Mouse (Mus musculus) hindbrain, embryonic 10.5 days (tissue): ENCODE data around the gene Atp6v1f. TPM values are rescaled to one million over a fixed set of nuclear protein-coding genes. Genes with fewer than 3 reads are reported as not detected.
A peak's percentile ranks its signal among the peaks of the same experiment; 100 is the strongest.

ENCODE experiments used
- DNase-seq: peaks from one replicate; pipeline ENCODE4 v3.0.0-alpha.2; 2017; ENCODE audit warnings: low spot score
- H3K27ac ChIP-seq: fragments of 300-500 bp; sonication (generic); 2 replicates; pipeline ENCODE4 v1.5.1; 2016; ENCODE audit warnings: mild to moderate bottlenecking, moderate library complexity
- H3K27me3 ChIP-seq: fragments of 300-500 bp; sonication (generic); 2 replicates; pipeline ENCODE4 v1.6.1; 2016; ENCODE audit warnings: mild to moderate bottlenecking; ENCODE audit not compliant: poor library complexity, insufficient read depth, severe bottlenecking
- H3K36me3 ChIP-seq: fragments of 300-500 bp; sonication (generic); 2 replicates; pipeline ENCODE4 v1.6.1; 2016; ENCODE audit warnings: mild to moderate bottlenecking, moderate library complexity
- H3K4me1 ChIP-seq: fragments of 300-500 bp; sonication (generic); replicated peaks from 2 replicates; pipeline ENCODE4 v1.6.1; 2016; ENCODE audit warnings: mild to moderate bottlenecking
- H3K4me3 ChIP-seq: fragments of 300-500 bp; sonication (generic); 2 replicates; pipeline ENCODE4 v1.5.1; 2016; ENCODE audit warnings: mild to moderate bottlenecking, moderate library complexity
- H3K9me3 ChIP-seq: fragments of 300-500 bp; sonication (generic); 2 replicates; pipeline ENCODE4 v1.6.1; 2016; ENCODE audit warnings: mild to moderate bottlenecking, moderate library complexity
- WGBS: fragments of 180-500 bp; shearing (Covaris S2); methylation state at CpG from one replicate; pipeline ENCODE4 v1.1.7; 2016; 5-methylcytosine and 5-hydroxymethylcytosine counted together
- polyA plus RNA-seq: library from polyadenylated mRNA; unstranded; fragments of >200 nt; fragmentation: Nextera tagmentation; extraction: Ambion mirVana; gene quantifications from 2 replicates; pipeline ENCODE4 v1.2.1, GENCODE M21; 2016

Gene Atp6v1f
- polyA plus RNA-seq, result 226 and 252 TPM in 2 replicates

DNA sequence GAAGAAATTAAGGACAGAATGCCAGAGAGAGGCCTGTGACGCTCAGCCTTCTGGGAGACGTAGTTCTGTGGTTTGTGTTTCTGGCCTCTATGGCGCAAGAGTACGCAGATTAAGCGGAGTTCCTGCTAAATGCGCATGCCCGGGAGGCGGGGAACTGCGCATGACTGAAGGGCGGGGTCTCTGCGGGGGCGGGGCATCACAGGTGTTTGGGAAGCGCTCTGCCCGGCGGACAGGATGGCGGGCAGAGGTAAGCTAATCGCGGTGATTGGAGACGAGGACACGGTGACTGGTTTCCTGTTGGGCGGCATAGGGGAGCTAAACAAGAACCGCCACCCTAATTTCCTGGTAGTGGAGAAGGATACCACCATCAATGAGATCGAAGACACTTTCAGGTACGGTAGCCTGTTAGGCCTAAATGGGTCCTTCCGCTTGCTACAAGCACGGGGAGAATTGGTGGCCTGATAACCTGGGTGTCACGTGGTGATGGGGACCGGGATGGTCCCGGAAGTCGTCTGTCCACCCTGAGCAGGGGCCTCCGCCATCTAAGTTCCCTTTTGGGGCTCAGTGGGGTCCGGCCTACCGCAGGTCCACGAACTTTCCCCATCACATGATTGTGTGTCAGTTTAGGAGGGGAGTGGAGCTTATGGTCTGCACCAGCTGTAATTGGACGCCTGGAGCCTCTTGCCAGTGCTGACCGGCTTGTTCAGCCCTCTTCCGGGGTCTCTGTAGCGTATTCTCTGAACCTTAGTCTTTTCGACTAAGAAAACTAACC, at the start of gene Atp6v1f:
Gene Atp6v1f, plus strand, starts transcription at position 136 of the 772 bp plus-strand sequence.
- peak; percentile 94 for DNase-seq

DNA sequence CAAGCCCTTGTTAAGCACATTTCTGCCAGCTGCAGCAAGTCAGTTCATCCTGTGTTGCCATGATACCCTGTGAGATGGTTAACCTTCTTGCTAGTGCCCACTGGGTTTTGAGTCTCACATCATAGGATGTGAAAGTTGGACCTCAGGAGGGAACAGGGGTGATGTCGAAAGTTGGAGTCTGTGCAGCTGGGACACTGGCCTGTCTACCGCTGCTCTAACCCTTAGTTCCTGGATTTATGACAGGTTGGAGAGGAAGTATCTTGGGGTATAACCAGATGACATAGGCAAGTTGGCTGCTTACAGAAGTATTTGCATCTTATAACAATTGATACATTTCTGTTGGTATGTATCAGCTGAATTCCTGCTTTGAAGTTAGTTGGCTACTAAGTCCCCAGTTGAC, 46.9 kb upstream of the Atp6v1f start:
- H3K4me1 ChIP-seq, result no peaks in the 10 kb centered on the region
- no peak overlapping the region for H3K4me3 ChIP-seq
- H3K36me3 ChIP-seq, result peaks cover 12% of the 10 kb centered on the region; the same call in 1 of the 2 replicates
- H3K27me3 ChIP-seq, result no peaks in the 10 kb centered on the region
- 93% methylated on average over 2 of the region's 2 CpGs for WGBS
- H3K27ac ChIP-seq, result no peak overlapping the region
- DNase-seq, result no peak
- H3K9me3 ChIP-seq, result no peaks in the 10 kb centered on the region

More for the DNA sequence above, at the start of gene Atp6v1f:
- no peaks in the 10 kb centered on the region for H3K27me3 ChIP-seq
- H3K4me3 ChIP-seq, result peak within 1 kb of the TSS; percentile 76
- H3K9me3 ChIP-seq, result no peaks in the 10 kb centered on the region
- H3K27ac ChIP-seq, result peak within 1 kb of the TSS; percentile 86
- H3K36me3 ChIP-seq, result peaks cover 24% of the 10 kb centered on the region
- peaks cover 13% of the 10 kb centered on the region for H3K4me1 ChIP-seq
- under 1% methylated on average over 39 of the region's 39 CpGs for WGBS

- Histone ChIP-seq H3K4me1 (no peaks in the 10 kb centered on the region), H3K9me3 (no peaks in the 10 kb centered on the region), H3K27me3 (peaks cover 7% of the 10 kb centered on the region; the same call in 1 of the 2 replicates), H3K36me3 (no peaks in the 10 kb centered on the region), H3K27ac (no peak overlapping the region), H3K4me3 (no peak overlapping the region)
- WGBS, result 88% methylated on average over 8 of the region's 8 CpGs
- DNase-seq, result no peak
These were observed 42.4 kb upstream of the Atp6v1f start for GRCm38 (mm10) chr6:29425118-29425517.

DNA sequence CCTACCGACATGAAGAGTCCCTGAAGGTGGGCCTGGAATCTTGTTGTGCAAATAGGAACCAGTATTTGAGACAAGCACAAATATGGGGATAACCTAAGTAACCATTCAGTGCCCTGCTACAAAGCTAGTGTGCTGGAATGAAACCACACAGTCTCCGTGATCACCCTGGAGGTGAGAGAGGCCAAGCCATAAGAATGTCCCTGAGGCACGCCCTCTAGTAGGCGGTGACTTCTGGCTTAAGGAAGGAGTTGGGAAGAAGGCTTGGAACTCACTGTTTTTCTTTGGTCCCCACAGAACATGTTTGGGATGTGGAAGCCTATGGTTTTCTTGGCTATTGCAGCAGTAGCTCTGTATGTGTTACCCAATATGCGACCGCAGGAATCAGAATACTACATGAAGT, 41.2 kb upstream of the Atp6v1f start:
- Histone ChIP-seq H3K36me3 (no peaks in the 10 kb centered on the region), H3K27me3 (peaks cover 19% of the 10 kb centered on the region), H3K4me3 (no peak overlapping the region), H3K9me3 (no peaks in the 10 kb centered on the region), H3K4me1 (peaks cover 6% of the 10 kb centered on the region; the same call in 1 of the 2 replicates), H3K27ac (no peak overlapping the region)
- WGBS, result 74% methylated on average over 6 of the region's 6 CpGs
- no peak for DNase-seq

DNA sequence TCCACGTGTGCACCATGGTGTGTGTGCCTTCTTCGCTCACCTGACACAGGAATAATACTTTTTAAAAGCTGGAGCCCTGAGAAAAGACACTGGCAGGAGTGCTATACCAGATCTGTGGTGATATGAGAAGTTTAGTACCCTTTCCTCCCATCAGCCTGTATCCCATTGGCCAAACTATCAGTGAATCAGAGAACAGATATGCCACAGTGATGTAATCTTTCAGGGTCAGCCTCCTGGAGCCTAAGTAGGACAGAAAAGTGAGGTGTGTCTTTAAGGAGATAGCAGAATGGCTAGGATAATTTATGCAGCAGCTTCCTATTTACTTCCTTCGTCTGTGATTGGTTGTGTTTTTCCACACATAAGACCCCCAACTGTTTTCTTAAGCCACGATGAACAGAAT, 39.3 kb upstream of the Atp6v1f start:
- no peaks in the 10 kb centered on the region for H3K9me3 ChIP-seq
- WGBS, result 56% methylated on average over 4 of the region's 4 CpGs
- H3K4me1 ChIP-seq, result peaks cover 21% of the 10 kb centered on the region
- no peak overlapping the region for H3K27ac ChIP-seq
- H3K4me3 ChIP-seq, result no peak overlapping the region
- no peaks in the 10 kb centered on the region for H3K36me3 ChIP-seq
- H3K27me3 ChIP-seq, result peaks cover 37% of the 10 kb centered on the region
- no peak for DNase-seq

GRCm38 (mm10) chr6:29430681-29431420, 36.7 kb upstream of the Atp6v1f start:
- Histone ChIP-seq H3K4me3 (no peak overlapping the region), H3K27me3 (peaks cover 64% of the 10 kb centered on the region), H3K27ac (no peak overlapping the region), H3K9me3 (no peaks in the 10 kb centered on the region), H3K4me1 (peaks cover 48% of the 10 kb centered on the region), H3K36me3 (no peaks in the 10 kb centered on the region)
- 44% methylated on average over 15 of the region's 15 CpGs for WGBS
- DNase-seq, result no peak

- no peak overlapping the region for H3K27ac ChIP-seq
- peaks cover 69% of the 10 kb centered on the region for H3K27me3 ChIP-seq
- no peak overlapping the region for H3K4me3 ChIP-seq
- H3K36me3 ChIP-seq, result no peaks in the 10 kb centered on the region
- WGBS, result 15% methylated on average over 5 of the region's 5 CpGs
- no peak for DNase-seq
- no peaks in the 10 kb centered on the region for H3K9me3 ChIP-seq
- H3K4me1 ChIP-seq, result peaks cover 54% of the 10 kb centered on the region
These were observed 36.0 kb upstream of the Atp6v1f start for GRCm38 (mm10) chr6:29431473-29431872.

- H3K27me3 ChIP-seq, result peaks cover 71% of the 10 kb centered on the region
- WGBS, result 42% methylated on average over 3 of the region's 3 CpGs
- no peak overlapping the region for H3K4me3 ChIP-seq
- H3K9me3 ChIP-seq, result no peaks in the 10 kb centered on the region
- no peak overlapping the region for H3K27ac ChIP-seq
- no peak for DNase-seq
- no peaks in the 10 kb centered on the region for H3K36me3 ChIP-seq
- H3K4me1 ChIP-seq, result peaks cover 61% of the 10 kb centered on the region
These were observed 35.4 kb upstream of the Atp6v1f start for GRCm38 (mm10) chr6:29432156-29432555.

GRCm38 (mm10) chr6:29432676-29433037, 34.9 kb upstream of the Atp6v1f start:
- DNase-seq, result no peak
- Histone ChIP-seq H3K27ac (peak overlapping the region; percentile 86), H3K4me3 (peak overlapping the region; percentile 59), H3K36me3 (no peaks in the 10 kb centered on the region), H3K9me3 (no peaks in the 10 kb centered on the region), H3K4me1 (peaks cover 63% of the 10 kb centered on the region), H3K27me3 (peaks cover 71% of the 10 kb centered on the region)

DNA sequence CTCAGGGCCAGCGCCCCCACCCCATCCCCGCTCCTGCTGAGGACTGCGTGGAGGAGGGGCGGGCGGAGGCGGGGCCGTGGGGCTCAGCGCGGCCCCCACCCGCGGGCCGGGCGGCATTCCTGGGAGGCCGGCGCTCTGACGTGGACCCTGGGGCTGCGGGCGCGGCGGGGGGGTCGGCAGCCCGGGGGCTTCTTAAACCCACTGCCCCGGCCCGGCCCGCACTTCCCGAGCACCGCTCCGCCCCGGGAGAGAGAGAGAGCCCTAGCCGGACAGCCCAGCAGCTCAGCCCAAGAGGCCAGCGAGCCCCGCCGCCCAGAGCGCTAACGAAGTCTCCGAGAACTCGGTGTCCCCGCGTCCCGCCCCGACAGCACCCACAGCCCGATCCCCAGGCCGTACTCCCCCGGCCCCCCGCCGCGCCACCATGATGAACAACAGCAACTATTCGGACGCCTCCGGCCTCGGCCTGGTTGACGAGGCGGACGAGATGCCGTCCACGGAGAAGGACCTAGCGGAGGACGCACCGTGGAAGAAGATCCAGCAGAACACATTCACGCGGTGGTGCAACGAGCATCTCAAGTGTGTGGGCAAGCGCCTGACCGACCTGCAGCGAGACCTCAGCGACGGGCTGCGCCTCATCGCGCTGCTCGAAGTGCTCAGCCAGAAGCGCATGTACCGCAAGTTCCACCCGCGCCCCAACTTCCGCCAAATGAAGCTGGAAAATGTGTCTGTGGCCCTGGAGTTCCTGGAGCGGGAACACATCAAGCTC, 34.3 kb upstream of the Atp6v1f start, which contains the start of gene Flnc:
Gene Flnc, plus strand, starts transcription at position 219 of the 766 bp plus-strand sequence.
- H3K4me1 ChIP-seq, result peaks cover 63% of the 10 kb centered on the region
- H3K36me3 ChIP-seq, result no peaks in the 10 kb centered on the region
- WGBS, result under 1% methylated on average over 77 of the region's 77 CpGs
- no peaks in the 10 kb centered on the region for H3K9me3 ChIP-seq
- peak within 1 kb of the TSS; percentile 59 for H3K4me3 ChIP-seq
- peak; percentile 55 for DNase-seq
- peaks cover 71% of the 10 kb centered on the region for H3K27me3 ChIP-seq
- peak within 1 kb of the TSS; percentile 86 for H3K27ac ChIP-seq

- Histone ChIP-seq H3K36me3 (no peaks in the 10 kb centered on the region), H3K4me1 (peaks cover 65% of the 10 kb centered on the region), H3K9me3 (no peaks in the 10 kb centered on the region), H3K27me3 (peaks cover 72% of the 10 kb centered on the region), H3K27ac (peak overlapping the region; percentile 86), H3K4me3 (peak overlapping the region; percentile 59)
- DNase-seq, result peak; percentile 65
- WGBS, result 2% methylated on average over 27 of the region's 27 CpGs
These were observed 33.4 kb upstream of the Atp6v1f start for GRCm38 (mm10) chr6:29433804-29434795.
